19 mouse cellular contexts compared by ENCODE assay signal in the genomic region with DNA sequence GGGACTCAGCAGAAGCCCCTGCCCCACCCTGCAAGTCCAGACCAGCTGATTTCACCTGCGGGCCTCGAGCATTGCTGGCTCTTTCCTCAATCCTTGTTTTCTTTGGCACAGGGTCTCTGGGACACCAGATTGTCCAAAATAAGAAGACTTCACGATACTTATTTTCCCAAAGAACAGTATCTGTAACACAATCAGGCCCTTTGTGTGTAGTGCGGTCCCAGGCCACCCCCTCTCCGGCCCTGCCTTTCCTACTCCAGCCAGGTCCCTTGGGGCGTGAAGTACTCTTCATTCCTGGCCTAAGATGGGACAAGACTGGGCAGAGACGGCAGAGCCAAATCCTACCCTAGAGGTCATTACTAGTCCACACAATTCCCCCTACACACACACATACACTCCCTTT. TPM values are rescaled to one million over a fixed set of nuclear protein-coding genes. Genes with fewer than 3 reads are reported as not detected.
A peak's percentile ranks its signal among the peaks of the same experiment; 100 is the strongest.
DNase-seq lines count a peak whose midpoint lies in the region; ATAC-seq and TF ChIP-seq lines count a peak whose summit lies in the region.
"Had no signal": no experiment of that assay in that cellular context is flagged by ENCODE, and none has a peak within 500 bp of the region (broad histone marks: within the 10 kb centered on the region; RNA-seq: fewer than 3 reads in every experiment).

No protein-coding gene starts in this region.

- no peaks in the 10 kb centered on the region for H3K9me3 ChIP-seq in forebrain, embryonic 10.5 days
- H3K9me3 ChIP-seq in forebrain, embryonic 16.5 days (ENCODE audit: control insufficient read depth, low read length) = no peaks in the 10 kb centered on the region
- no peaks in the 10 kb centered on the region for H3K9me3 ChIP-seq in kidney, embryonic 14.5 days (ENCODE audit: control insufficient read depth, low read length)
- H3K9me3 ChIP-seq: forebrain, embryonic 15.5 days; G1E; hindbrain, embryonic 13.5 days had no signal

- peak overlapping the region; percentile 81 for H3K27ac ChIP-seq in forebrain, embryonic 10.5 days
- no peak overlapping the region for H3K27ac ChIP-seq in forebrain, embryonic 16.5 days (ENCODE audit: low read length)
- H3K27ac ChIP-seq in kidney, embryonic 14.5 days (ENCODE audit: low read depth, low read length) = peak overlapping the region; percentile 76; the same call in 1 of the 2 replicates
- peak overlapping the region; percentile 2; the same call in 1 of the 2 replicates for H3K27ac ChIP-seq in embryonic fibroblast, embryonic 13.5 days (ENCODE audit: insufficient read depth, low read length)
- H3K27ac ChIP-seq: stomach, postnatal 0 days had no signal

- H3K27me3 ChIP-seq in forebrain, embryonic 10.5 days (ENCODE audit: poor library complexity, severe bottlenecking) = peaks cover 37% of the 10 kb centered on the region
- H3K27me3 ChIP-seq in forebrain, embryonic 16.5 days (replicated peaks; ENCODE audit: control insufficient read depth, insufficient read depth, low read length) = no peaks in the 10 kb centered on the region
- no peaks in the 10 kb centered on the region for H3K27me3 ChIP-seq in kidney, embryonic 14.5 days (ENCODE audit: control insufficient read depth, insufficient read depth, low read length)
- H3K27me3 ChIP-seq: forebrain, embryonic 15.5 days had no signal

- no peak for TF ChIP-seq POLR2A in embryonic fibroblast, embryonic 13.5 days (IDR thresholded peaks at IDR 0.05; ENCODE audit: low read depth, low read length)

- no peaks in the 10 kb centered on the region for H3K36me3 ChIP-seq in forebrain, embryonic 10.5 days (replicated peaks)
- H3K36me3 ChIP-seq in forebrain, embryonic 16.5 days (ENCODE audit: control insufficient read depth, insufficient read depth) = no peaks in the 10 kb centered on the region
- H3K36me3 ChIP-seq in kidney, embryonic 14.5 days (ENCODE audit: control insufficient read depth, insufficient read depth, low read length) = no peaks in the 10 kb centered on the region
- H3K36me3 ChIP-seq: forebrain, embryonic 15.5 days; G1E; hindbrain, embryonic 13.5 days had no signal

- no peak for TF ChIP-seq CTCF in embryonic fibroblast, embryonic 13.5 days (IDR thresholded peaks at IDR 0.05; ENCODE audit: borderline replicate concordance, insufficient read depth, low read length)

- WGBS in forebrain, embryonic 10.5 days = 82% methylated on average over 7 of the region's 7 CpGs
- WGBS in forebrain, embryonic 16.5 days = 88% methylated on average over 7 of the region's 7 CpGs
- WGBS in kidney, embryonic 14.5 days = 73% methylated on average over 7 of the region's 7 CpGs

- H3K4me2 ChIP-seq in forebrain, embryonic 16.5 days (ENCODE audit: low read length) = no peak overlapping the region
- H3K4me2 ChIP-seq in kidney, embryonic 14.5 days (replicated peaks; ENCODE audit: low read depth, low read length) = no peak overlapping the region
- H3K4me2 ChIP-seq: forebrain, embryonic 15.5 days; hindbrain, embryonic 13.5 days; liver, embryonic 11.5 days; lung, embryonic 14.5 days had no signal

- no peak for ATAC-seq in forebrain, embryonic 16.5 days
- ATAC-seq in kidney, embryonic 14.5 days (ENCODE audit: low FRiP score, low TSS enrichment) = no peak
- no peak for ATAC-seq in frontal cortex, adult (ENCODE audit: low TSS enrichment)
- ATAC-seq: activated CD4-positive, CD25-positive, alpha-beta regulatory T cell, adult 4 months had no signal

- H3K9ac ChIP-seq in forebrain, embryonic 16.5 days (replicated peaks; ENCODE audit: low read depth, low read length) = no peak overlapping the region
- no peak overlapping the region for H3K9ac ChIP-seq in kidney, embryonic 14.5 days (ENCODE audit: low read depth, low read length)
- H3K9ac ChIP-seq: forebrain, embryonic 15.5 days; lung, embryonic 14.5 days had no signal

- no peak for DNase-seq in forebrain, embryonic 10.5 days (ENCODE audit: extremely low spot score, low spot score)
- DNase-seq in kidney, adult 11 months = no peak
- DNase-seq in 3134 (ENCODE audit: extremely low read depth, insufficient read length, low spot score) (peak; percentile 82), liver (no peak)
- DNase-seq: adrenal gland, postnatal 36 days; cerebellum, adult 18-20 months; kidney, adult 9 months; lung, embryonic 14.5 days; right cerebral cortex, adult 18-20 months had no signal

- H3K4me3 ChIP-seq in forebrain, embryonic 10.5 days = no peak overlapping the region
- H3K4me3 ChIP-seq in forebrain, embryonic 16.5 days (replicated peaks; ENCODE audit: low read length) = no peak overlapping the region
- no peak overlapping the region for H3K4me3 ChIP-seq in kidney, embryonic 14.5 days (ENCODE audit: low read length)
- H3K4me3 ChIP-seq in embryonic fibroblast, embryonic 13.5 days (ENCODE audit: insufficient read depth, low read length) = no peak overlapping the region
- H3K4me3 ChIP-seq: forebrain, embryonic 15.5 days; hindbrain, embryonic 13.5 days had no signal

- H3K4me1 ChIP-seq in forebrain, embryonic 10.5 days = peaks cover 47% of the 10 kb centered on the region
- peaks cover 7% of the 10 kb centered on the region for H3K4me1 ChIP-seq in forebrain, embryonic 16.5 days (replicated peaks; ENCODE audit: control insufficient read depth, insufficient read depth, low read length)
- peaks cover 19% of the 10 kb centered on the region for H3K4me1 ChIP-seq in kidney, embryonic 14.5 days (ENCODE audit: control insufficient read depth, insufficient read depth, low read length)
- peaks cover 13% of the 10 kb centered on the region for H3K4me1 ChIP-seq in embryonic fibroblast, embryonic 13.5 days (ENCODE audit: control insufficient read depth, insufficient read depth, low read length)

RNA-seq across cellular contexts. Expression of a gene that starts 17.1 kb away (rescaled TPM):
- 123 and 129 TPM in 2 replicates for polyA plus RNA-seq in forebrain, embryonic 10.5 days (2016; fragmentation: Nextera tagmentation; extraction: Ambion mirVana)
- polyA plus RNA-seq in forebrain, embryonic 16.5 days (2015; fragmentation: Nextera tagmentation; extraction: Ambion mirVana) = 76.9 and 86.3 TPM in 2 replicates
- polyA plus RNA-seq in kidney, embryonic 14.5 days (2014; fragmentation: Nextera tagmentation; extraction: Ambion mirVana) = 95.7 and 105 TPM in 2 replicates
- 51.1 and 54.8 TPM in 2 replicates for polyA plus RNA-seq in embryonic fibroblast, embryonic 13.5 days (2011; ENCODE audit: insufficient read length, low read depth, missing spikeins)

RNA-seq across cellular contexts. Expression of a gene that starts 24.6 kb away (rescaled TPM):
- 2.5 and 3.1 TPM in 2 replicates for polyA plus RNA-seq in forebrain, embryonic 10.5 days (2016; fragmentation: Nextera tagmentation; extraction: Ambion mirVana)
- 5.5 and 7.2 TPM in 2 replicates for polyA plus RNA-seq in forebrain, embryonic 16.5 days (2015; fragmentation: Nextera tagmentation; extraction: Ambion mirVana)
- 16.3 and 21.9 TPM in 2 replicates for polyA plus RNA-seq in kidney, embryonic 14.5 days (2014; fragmentation: Nextera tagmentation; extraction: Ambion mirVana)
- 3.7 and 6.6 TPM in 2 replicates for polyA plus RNA-seq in embryonic fibroblast, embryonic 13.5 days (2011; ENCODE audit: insufficient read length, low read depth, missing spikeins)
- polyA plus RNA-seq: activated CD4-positive, CD25-positive, alpha-beta regulatory T cell, adult 4 months; G1E had no signal

RNA-seq across cellular contexts. Expression of a gene that starts 51.1 kb away (rescaled TPM):
- polyA plus RNA-seq in forebrain, embryonic 10.5 days (2016; fragmentation: Nextera tagmentation; extraction: Ambion mirVana) = 0.89 and 1.0 TPM in 2 replicates
- polyA plus RNA-seq in forebrain, embryonic 16.5 days (2015; fragmentation: Nextera tagmentation; extraction: Ambion mirVana) = 23.7 and 30.8 TPM in 2 replicates
- polyA plus RNA-seq in kidney, embryonic 14.5 days (2014; fragmentation: Nextera tagmentation; extraction: Ambion mirVana) = 0.61 and 1.0 TPM in 2 replicates
- polyA plus RNA-seq in embryonic fibroblast, embryonic 13.5 days (2011; ENCODE audit: insufficient read length, low read depth, missing spikeins) = not detected in 2 replicates

Comparison
In these comparisons a context has a peak if more than half of its experiments do, and no peak if none do; other contexts are left out.
1. RNA of a gene that starts 51.1 kb away (polyA plus RNA-seq): 23.7 to 30.8 TPM in forebrain, embryonic 16.5 days; 0.89 to 1.0 TPM in forebrain, embryonic 10.5 days, 0.61 to 1.0 TPM in kidney, embryonic 14.5 days and not detected in embryonic fibroblast, embryonic 13.5 days; every median in the first group is over 10 times any median in the second.